Mouse (Mus musculus) liver, adult 2 months (tissue): ENCODE data around the gene Slc4a8. TPM values are rescaled to one million over a fixed set of nuclear protein-coding genes. Genes with fewer than 3 reads are reported as not detected.

Experiments
- DNase-seq: peaks from one replicate; pipeline ENCODE4 v3.0.0-alpha.2; 2011; ENCODE audit warnings: low read depth, low spot score; ENCODE audit errors: extremely low read depth
- H3K27ac ChIP-seq: fragments of 200-500 bp; replicated peaks from 2 replicates; pipeline ENCODE4 v1.5.1; 2012; ENCODE audit warnings: low read depth, mild to moderate bottlenecking, control low read depth, inconsistent platforms, low read length; ENCODE audit not compliant: insufficient read depth
- H3K27me3 ChIP-seq: fragments of 200-500 bp; 2 replicates; pipeline ENCODE4 v1.6.1; 2012; ENCODE audit warnings: mild to moderate bottlenecking, moderate library complexity, low read length, inconsistent platforms; ENCODE audit not compliant: control insufficient read depth, insufficient read depth
- H3K36me3 ChIP-seq: fragments of 200-500 bp; 2 replicates; pipeline ENCODE4 v1.6.1; 2012; ENCODE audit warnings: low read length, inconsistent platforms; ENCODE audit not compliant: control insufficient read depth, insufficient read depth
- H3K4me1 ChIP-seq: fragments of 200-500 bp; 2 replicates; pipeline ENCODE4 v1.6.1; 2011; ENCODE audit warnings: low read length; ENCODE audit not compliant: control insufficient read depth, insufficient read depth
- H3K4me3 ChIP-seq: fragments of 200-500 bp; 2 replicates; pipeline ENCODE4 v1.5.1; 2011; ENCODE audit warnings: low read depth, mild to moderate bottlenecking, control low read depth, low read length, moderate library complexity; ENCODE audit not compliant: insufficient read depth
- H3K79me2 ChIP-seq: fragments of 200-500 bp; 2 replicates; pipeline ENCODE4 v1.6.1; 2012; ENCODE audit warnings: inconsistent platforms, mild to moderate bottlenecking, low read length, moderate library complexity; ENCODE audit not compliant: control insufficient read depth, insufficient read depth
- H3K9ac ChIP-seq: fragments of 200-500 bp; 2 replicates; pipeline ENCODE4 v1.6.1; 2012; ENCODE audit warnings: low read depth, mild to moderate bottlenecking, control low read depth, inconsistent platforms, low read length
- CTCF ChIP-seq: fragments of 200-500 bp; IDR thresholded peaks from 2 replicates; pipeline ENCODE4 v1.5.1; 2011; ENCODE audit warnings: low read depth, low read length, control low read depth
- POLR2A ChIP-seq: fragments of 200-500 bp; IDR thresholded peaks from 2 replicates; pipeline ENCODE4 v1.6.1; 2011; ENCODE audit warnings: low read length, control low read depth; ENCODE audit not compliant: insufficient read depth; ENCODE audit errors: extremely low read depth
- WGBS: fragments of 180-500 bp; shearing (Covaris S2); methylation state at CpG from one replicate; pipeline ENCODE4 v1.1.7; 2018; 5-methylcytosine and 5-hydroxymethylcytosine counted together
- polyA plus RNA-seq: library from polyadenylated mRNA; depleted of rRNA; stranded (reverse); fragments of >200 nt; gene quantifications from 2 replicates; pipeline ENCODE4 v1.2.3, GENCODE M21; 2012; rRNA removed
- total RNA-seq: library from RNA; depleted of rRNA; stranded (reverse); fragments of >200 nt; gene quantifications from 2 replicates; pipeline ENCODE4 v1.2.3, GENCODE M21; 2014; rRNA removed

The Slc4a8 gene
- total RNA-seq (0.18 and 1.1 TPM in 2 replicates), polyA plus RNA-seq (0.16 and 0.29 TPM in 2 replicates)

GRCm38 (mm10) chr15:100761419-100762185 lies at the start of gene Slc4a8:
Gene Slc4a8, plus strand, starts transcription at chr15:100761747.
- TF ChIP-seq POLR2A (no peak), CTCF (peak; percentile 39; the same call in 1 of the 2 replicates)
- peak within 1 kb of the TSS; percentile 4; the same call in 1 of the 2 replicates for H3K9ac ChIP-seq
- no peaks in the 10 kb centered on the region; the same call in 1 of the 2 replicates for H3K27me3 ChIP-seq
- H3K4me3 ChIP-seq, result peak within 1 kb of the TSS; percentile 59
- 2% methylated on average over 62 of the region's 64 CpGs for WGBS
- H3K36me3 ChIP-seq, result no peaks in the 10 kb centered on the region
- H3K4me1 ChIP-seq, result no peaks in the 10 kb centered on the region
- DNase-seq, result peak; percentile 16
- H3K27ac ChIP-seq, result no peak within 1 kb of the TSS
- H3K79me2 ChIP-seq, result no peaks in the 10 kb centered on the region

- no peak for DNase-seq
- no peaks in the 10 kb centered on the region for H3K4me1 ChIP-seq
- WGBS, result 74% methylated on average over 8 of the region's 8 CpGs
- no peaks in the 10 kb centered on the region for H3K79me2 ChIP-seq
- H3K27ac ChIP-seq, result no peak overlapping the region
- no peak overlapping the region for H3K4me3 ChIP-seq
- H3K36me3 ChIP-seq, result no peaks in the 10 kb centered on the region
- no peak overlapping the region for H3K9ac ChIP-seq
- TF ChIP-seq CTCF (no peak), POLR2A (no peak)
- H3K27me3 ChIP-seq, result no peaks in the 10 kb centered on the region
Measured at GRCm38 (mm10) chr15:100714470-100714869, 47.1 kb upstream of the Slc4a8 start.

GRCm38 (mm10) chr15:100715399-100715993 lies 46.1 kb upstream of the Slc4a8 start:
- no peaks in the 10 kb centered on the region for H3K27me3 ChIP-seq
- no peaks in the 10 kb centered on the region for H3K79me2 ChIP-seq
- WGBS, result 85% methylated on average over 9 of the region's 9 CpGs
- H3K4me3 ChIP-seq, result no peak overlapping the region
- H3K4me1 ChIP-seq, result no peaks in the 10 kb centered on the region
- DNase-seq, result no peak
- no peak for TF ChIP-seq POLR2A
- no peak for TF ChIP-seq CTCF
- H3K27ac ChIP-seq, result no peak overlapping the region
- no peak overlapping the region for H3K9ac ChIP-seq
- H3K36me3 ChIP-seq, result no peaks in the 10 kb centered on the region

- 57% methylated on average over 6 of the region's 6 CpGs for WGBS
- Histone ChIP-seq H3K27ac (no peak overlapping the region), H3K79me2 (no peaks in the 10 kb centered on the region), H3K9ac (no peak overlapping the region), H3K4me3 (no peak overlapping the region), H3K27me3 (no peaks in the 10 kb centered on the region), H3K36me3 (no peaks in the 10 kb centered on the region), H3K4me1 (no peaks in the 10 kb centered on the region)
- no peak for DNase-seq
- TF ChIP-seq CTCF (no peak), POLR2A (no peak)
Measured at GRCm38 (mm10) chr15:100717933-100718332, 43.6 kb upstream of the Slc4a8 start.

- no peaks in the 10 kb centered on the region for H3K79me2 ChIP-seq
- H3K27me3 ChIP-seq, result no peaks in the 10 kb centered on the region
- WGBS, result 85% methylated on average over 11 of the region's 11 CpGs
- no peaks in the 10 kb centered on the region for H3K36me3 ChIP-seq
- no peak for DNase-seq
- peak; percentile 54 for TF ChIP-seq CTCF
- no peak for TF ChIP-seq POLR2A
- no peaks in the 10 kb centered on the region for H3K4me1 ChIP-seq
- no peak overlapping the region for H3K27ac ChIP-seq
- H3K4me3 ChIP-seq, result no peak overlapping the region
- H3K9ac ChIP-seq, result no peak overlapping the region
Measured at GRCm38 (mm10) chr15:100718572-100718971, 43.0 kb upstream of the Slc4a8 start.

- no peak overlapping the region for H3K27ac ChIP-seq
- H3K36me3 ChIP-seq, result no peaks in the 10 kb centered on the region
- H3K79me2 ChIP-seq, result no peaks in the 10 kb centered on the region
- TF ChIP-seq POLR2A (no peak), CTCF (no peak)
- no peaks in the 10 kb centered on the region for H3K4me1 ChIP-seq
- DNase-seq, result no peak
- no peaks in the 10 kb centered on the region for H3K27me3 ChIP-seq
- H3K9ac ChIP-seq, result no peak overlapping the region
- no peak overlapping the region for H3K4me3 ChIP-seq
- WGBS, result 94% methylated on average over 5 of the region's 5 CpGs
Measured at GRCm38 (mm10) chr15:100719217-100719616, 42.3 kb upstream of the Slc4a8 start.
